Mouse (Mus musculus) embryo, embryonic 11 days (tissue): Measurements from ENCODE around the gene Otulin.

Experiments used
- DNase-seq: peaks from one replicate; pipeline ENCODE4 v3.0.0-alpha.2; 2015

The Otulin gene

GRCm38 (mm10) chr15:27578918-27579317, 51.6 kb downstream of the Otulin start:
- no peak for DNase-seq

GRCm38 (mm10) chr15:27577915-27578780, 52.3 kb downstream of the Otulin start:
- DNase-seq, result no peak

- DNase-seq, result no peak
Measured at GRCm38 (mm10) chr15:27576886-27577285, 53.6 kb downstream of the Otulin start.

GRCm38 (mm10) chr15:27575932-27576331, 54.6 kb downstream of the Otulin start:
- no peak for DNase-seq

- no peak for DNase-seq
Measured at GRCm38 (mm10) chr15:27574992-27575781, 55.3 kb downstream of the Otulin start.

GRCm38 (mm10) chr15:27571179-27571578, 59.3 kb downstream of the Otulin start:
- no peak for DNase-seq

GRCm38 (mm10) chr15:27570385-27570784, 60.1 kb downstream of the Otulin start:
- DNase-seq, result no peak

- no peak for DNase-seq
Measured at GRCm38 (mm10) chr15:27569924-27570323, 60.6 kb downstream of the Otulin start.

GRCm38 (mm10) chr15:27568371-27568770, 62.1 kb downstream of the Otulin start:
- DNase-seq, result no peak

- DNase-seq, result no peak
Measured at GRCm38 (mm10) chr15:27567356-27567755, 63.1 kb downstream of the Otulin start.

- DNase-seq, result no peak
Measured at GRCm38 (mm10) chr15:27565626-27566185, 64.8 kb downstream of the Otulin start.

- no peak for DNase-seq
Measured at GRCm38 (mm10) chr15:27564106-27565100, 66.1 kb downstream of the Otulin start.

- no peak for DNase-seq
Measured at GRCm38 (mm10) chr15:27560315-27560714, 70.2 kb downstream of the Otulin start.

- DNase-seq, result no peak
Measured at GRCm38 (mm10) chr15:27558456-27559147, 71.9 kb downstream of the Otulin start.

GRCm38 (mm10) chr15:27553554-27553953, 76.9 kb downstream of the Otulin start:
- DNase-seq, result no peak

- DNase-seq, result no peak
Measured at GRCm38 (mm10) chr15:27552129-27552700, 78.3 kb downstream of the Otulin start.

GRCm38 (mm10) chr15:27551117-27552114, 79.1 kb downstream of the Otulin start:
- no peak for DNase-seq

GRCm38 (mm10) chr15:27550358-27550992, 80.0 kb downstream of the Otulin start:
- DNase-seq, result peak; percentile 16

GRCm38 (mm10) chr15:27549878-27550277, 80.6 kb downstream of the Otulin start:
- no peak for DNase-seq
